Mouse (Mus musculus) ovary, adult 2 months (tissue): ENCODE measurements around the gene Cdh7. TPM values are rescaled to one million over a fixed set of nuclear protein-coding genes. Genes with fewer than 3 reads are reported as not detected.

Experiments used
- polyA plus RNA-seq: library from polyadenylated mRNA; depleted of rRNA; stranded (reverse); fragments of >200 nt; gene quantifications from 2 replicates; pipeline ENCODE4 v1.2.3, GENCODE M21; 2012; rRNA removed

The Cdh7 gene
- polyA plus RNA-seq = not detected in 2 replicates

GRCm38 (mm10) chr1:109982064-109982808, at the start of gene Cdh7:
Gene Cdh7, plus strand, starts transcription at chr1:109982431.

